Mouse (Mus musculus): ENCODE measurements at regions not wholly inside any gene's neighbourhood (a gene's known extent, or its start where the extent isn't known, plus 50 kb on each side); places are given as distances from the start of the nearest gene placed in this dataset.

GRCm38 (mm10) chr13:43919781-43920420, 135.3 kb downstream of the Cd83 start:
- no peak overlapping the region for H3K4me3 ChIP-seq (replicated peaks)
- H3K9ac ChIP-seq: no peak overlapping the region
- H3K4me1 ChIP-seq: 0 out of 2 replicates have a peak, but pooled peaks cover under 1% of the 10 kb centered on the region
- H3K4me2 ChIP-seq: no peak overlapping the region
- no peak for ATAC-seq (replicated peaks; ENCODE audit: low FRiP score)
- no peaks in the 10 kb centered on the region for H3K36me3 ChIP-seq
- no peak overlapping the region for H3K27ac ChIP-seq
- WGBS: 81% methylated on average over 5 of the region's 5 CpGs
- no peaks in the 10 kb centered on the region for H3K27me3 ChIP-seq
- no peaks in the 10 kb centered on the region for H3K9me3 ChIP-seq (replicated peaks)

- Histone ChIP-seq H3K36me3 (no peaks in the 10 kb centered on the region), H3K27me3 (0 out of 2 replicates have a peak, but pooled peaks cover 2% of the 10 kb centered on the region), H3K4me1 (peaks cover 17% of the 10 kb centered on the region), H3K27ac (no peak overlapping the region), H3K4me2 (no peak overlapping the region), H3K4me3 (replicated peaks) (no peak overlapping the region), H3K9ac (no peak overlapping the region), H3K9me3 (replicated peaks) (no peaks in the 10 kb centered on the region)
- ATAC-seq (replicated peaks; ENCODE audit: low FRiP score): no peak
- 73% methylated on average over 19 of the region's 19 CpGs for WGBS
Observed at GRCm38 (mm10) chr13:43930081-43930981, 145.8 kb downstream of the Cd83 start.

GRCm38 (mm10) chr13:43932946-43933345, 148.4 kb downstream of the Cd83 start:
- Histone ChIP-seq H3K36me3 (no peaks in the 10 kb centered on the region), H3K27me3 (0 out of 2 replicates have a peak, but pooled peaks cover 3% of the 10 kb centered on the region), H3K9me3 (replicated peaks) (no peaks in the 10 kb centered on the region), H3K27ac (no peak overlapping the region), H3K4me1 (peaks cover 21% of the 10 kb centered on the region), H3K9ac (no peak overlapping the region), H3K4me3 (replicated peaks) (no peak overlapping the region), H3K4me2 (no peak overlapping the region)
- no peak for ATAC-seq (replicated peaks; ENCODE audit: low FRiP score)
- WGBS: 51% methylated on average over 7 of the region's 7 CpGs

- Histone ChIP-seq H3K9ac (no peak overlapping the region), H3K27me3 (0 out of 2 replicates have a peak, but pooled peaks cover 8% of the 10 kb centered on the region), H3K9me3 (replicated peaks) (no peaks in the 10 kb centered on the region), H3K4me3 (replicated peaks) (no peak overlapping the region), H3K36me3 (no peaks in the 10 kb centered on the region), H3K4me1 (peaks cover 21% of the 10 kb centered on the region), H3K4me2 (no peak overlapping the region), H3K27ac (no peak overlapping the region)
- 53% methylated on average over 6 of the region's 6 CpGs for WGBS
- no peak for ATAC-seq (replicated peaks; ENCODE audit: low FRiP score)
Observed at GRCm38 (mm10) chr13:43935284-43935683, 150.7 kb downstream of the Cd83 start.

GRCm38 (mm10) chr13:43936504-43936903, 151.9 kb downstream of the Cd83 start:
- no peak overlapping the region for H3K9ac ChIP-seq
- 66% methylated on average over 4 of the region's 4 CpGs for whole genome bisulfite sequencing
- H3K36me3 ChIP-seq: no peaks in the 10 kb centered on the region
- no peak overlapping the region for H3K27ac ChIP-seq
- no peak overlapping the region for H3K4me2 ChIP-seq
- no peaks in the 10 kb centered on the region for H3K9me3 ChIP-seq (replicated peaks)
- peaks cover 14% of the 10 kb centered on the region; the same call in 1 of the 2 replicates for H3K4me1 ChIP-seq
- H3K27me3 ChIP-seq: 0 out of 2 replicates have a peak, but pooled peaks cover 8% of the 10 kb centered on the region
- H3K4me3 ChIP-seq (replicated peaks): no peak overlapping the region
- no peak for ATAC-seq (replicated peaks; ENCODE audit: low FRiP score)

- no peak overlapping the region for H3K27ac ChIP-seq
- H3K27me3 ChIP-seq: 0 out of 2 replicates have a peak, but pooled peaks cover 7% of the 10 kb centered on the region
- H3K36me3 ChIP-seq: no peaks in the 10 kb centered on the region
- no peak overlapping the region for H3K4me3 ChIP-seq (replicated peaks)
- H3K4me2 ChIP-seq: no peak overlapping the region
- H3K4me1 ChIP-seq: peaks cover 5% of the 10 kb centered on the region; the same call in 1 of the 2 replicates
- no peak for ATAC-seq (replicated peaks; ENCODE audit: low FRiP score)
- no peaks in the 10 kb centered on the region for H3K9me3 ChIP-seq (replicated peaks)
- no peak overlapping the region for H3K9ac ChIP-seq
- WGBS: 83% methylated on average over 7 of the region's 7 CpGs
Observed at GRCm38 (mm10) chr13:43938611-43939010, 154.0 kb downstream of the Cd83 start.

- Histone ChIP-seq H3K4me1 (peaks cover 5% of the 10 kb centered on the region; the same call in 1 of the 2 replicates), H3K27ac (no peak overlapping the region), H3K9ac (no peak overlapping the region), H3K4me3 (replicated peaks) (no peak overlapping the region), H3K27me3 (0 out of 2 replicates have a peak, but pooled peaks cover 6% of the 10 kb centered on the region), H3K36me3 (no peaks in the 10 kb centered on the region), H3K4me2 (no peak overlapping the region), H3K9me3 (replicated peaks) (no peaks in the 10 kb centered on the region)
- ATAC-seq (replicated peaks; ENCODE audit: low FRiP score): no peak
- 60% methylated on average over 4 of the region's 4 CpGs for WGBS
Observed at GRCm38 (mm10) chr13:43939375-43939774, 154.8 kb downstream of the Cd83 start.

GRCm38 (mm10) chr13:43941731-43942130, 157.2 kb downstream of the Cd83 start:
- ATAC-seq (replicated peaks; ENCODE audit: low FRiP score): no peak
- Histone ChIP-seq H3K27me3 (0 out of 2 replicates have a peak, but pooled peaks cover 6% of the 10 kb centered on the region), H3K4me2 (no peak overlapping the region), H3K4me1 (no peaks in the 10 kb centered on the region), H3K36me3 (no peaks in the 10 kb centered on the region), H3K4me3 (replicated peaks) (no peak overlapping the region), H3K27ac (no peak overlapping the region), H3K9me3 (replicated peaks) (no peaks in the 10 kb centered on the region), H3K9ac (no peak overlapping the region)
- WGBS: 49% methylated on average over 8 of the region's 8 CpGs

- WGBS: 93% methylated on average over 3 of the region's 3 CpGs
Observed at GRCm38 (mm10) chr13:43948606-43949005, 164.0 kb downstream of the Cd83 start.

GRCm38 (mm10) chr13:43949740-43950643, 165.4 kb downstream of the Cd83 start:
- H3K4me1 ChIP-seq: no peaks in the 10 kb centered on the region
- H3K9ac ChIP-seq: no peak overlapping the region
- H3K27me3 ChIP-seq: no peaks in the 10 kb centered on the region
- no peak overlapping the region for H3K4me2 ChIP-seq
- 72% methylated on average over 15 of the region's 15 CpGs for WGBS
- H3K27ac ChIP-seq: no peak overlapping the region
- no peak overlapping the region for H3K4me3 ChIP-seq (replicated peaks)
- no peaks in the 10 kb centered on the region for H3K9me3 ChIP-seq (replicated peaks)
- no peaks in the 10 kb centered on the region for H3K36me3 ChIP-seq
- no peak for ATAC-seq (replicated peaks; ENCODE audit: low FRiP score)

More at GRCm38 (mm10) chr13:43948606-43949005, 164.0 kb downstream of the Cd83 start:
- no peak for ATAC-seq (replicated peaks; ENCODE audit: low FRiP score)
- Histone ChIP-seq H3K27ac (no peak overlapping the region), H3K4me2 (no peak overlapping the region), H3K4me1 (no peaks in the 10 kb centered on the region), H3K4me3 (replicated peaks) (no peak overlapping the region), H3K9me3 (replicated peaks) (no peaks in the 10 kb centered on the region), H3K36me3 (no peaks in the 10 kb centered on the region), H3K9ac (no peak overlapping the region), H3K27me3 (no peaks in the 10 kb centered on the region)

GRCm38 (mm10) chr13:43952491-43952890, 167.9 kb downstream of the Cd83 start:
- H3K9me3 ChIP-seq (replicated peaks): no peaks in the 10 kb centered on the region
- WGBS: 74% methylated on average over 4 of the region's 4 CpGs
- H3K27ac ChIP-seq: no peak overlapping the region
- no peak overlapping the region for H3K9ac ChIP-seq
- ATAC-seq (replicated peaks; ENCODE audit: low FRiP score): no peak
- H3K4me2 ChIP-seq: no peak overlapping the region
- H3K27me3 ChIP-seq: no peaks in the 10 kb centered on the region
- H3K36me3 ChIP-seq: no peaks in the 10 kb centered on the region
- no peak overlapping the region for H3K4me3 ChIP-seq (replicated peaks)
- H3K4me1 ChIP-seq: no peaks in the 10 kb centered on the region
